ENCODE assay signal across 8 mouse cellular contexts in genomic region chr8:105276292-105277120, GRCm38 (mm10). TPM values are rescaled to one million over a fixed set of nuclear protein-coding genes. Genes with fewer than 3 reads are reported as not detected.
DNase-seq lines count a peak whose midpoint lies in the region; ATAC-seq and TF ChIP-seq lines count a peak whose summit lies in the region.

No protein-coding gene starts in this region.

- H3K4me3 ChIP-seq in layer of hippocampus, adult 2 months = peak overlapping the region; percentile 54
- peak overlapping the region; percentile 43 for H3K4me3 ChIP-seq in intestine, embryonic 15.5 days (replicated peaks)
- H3K4me3 ChIP-seq in liver, postnatal 0 days (ENCODE audit: low read depth, low read length) = peak overlapping the region; percentile 36
- H3K4me3 ChIP-seq in olfactory bulb, adult 2 months (ENCODE audit: insufficient read depth, low read depth, low read length) = peak overlapping the region; percentile 53

- H3K27me3 ChIP-seq in intestine, embryonic 15.5 days (replicated peaks) = peaks cover 76% of the 10 kb centered on the region
- H3K27me3 ChIP-seq in liver, postnatal 0 days (ENCODE audit: insufficient read depth, low read length) = peaks cover 80% of the 10 kb centered on the region

- no peaks in the 10 kb centered on the region for H3K36me3 ChIP-seq in intestine, embryonic 15.5 days
- H3K36me3 ChIP-seq in liver, postnatal 0 days (replicated peaks; ENCODE audit: insufficient read depth, low read length) = no peaks in the 10 kb centered on the region

- TF ChIP-seq EP300 in liver, postnatal 0 days (IDR thresholded peaks at IDR 0.05; ENCODE audit: low read depth) = no peak

- peak overlapping the region; percentile 38 for H3K9ac ChIP-seq in intestine, embryonic 15.5 days
- peak overlapping the region; percentile 30 for H3K9ac ChIP-seq in liver, postnatal 0 days (replicated peaks)

- peak overlapping the region; percentile 84 for H3K4me2 ChIP-seq in intestine, embryonic 15.5 days (replicated peaks)
- H3K4me2 ChIP-seq in liver, postnatal 0 days (ENCODE audit: low read depth, low read length) = peak overlapping the region; percentile 70

- TF ChIP-seq POLR2A in brain, embryonic 14.5 days (IDR thresholded peaks at IDR 0.05; ENCODE audit: borderline replicate concordance, extremely low read depth, insufficient read depth, insufficient read length, poor library complexity, severe bottlenecking) = no peak
- no peak for TF ChIP-seq POLR2A in olfactory bulb, adult 2 months (IDR thresholded peaks at IDR 0.05; ENCODE audit: insufficient read depth, low read depth, low read length)

- H3K4me1 ChIP-seq in intestine, embryonic 15.5 days (replicated peaks) = peaks cover 22% of the 10 kb centered on the region
- H3K4me1 ChIP-seq in liver, postnatal 0 days (ENCODE audit: insufficient read depth) = peaks cover 16% of the 10 kb centered on the region
- H3K4me1 ChIP-seq in olfactory bulb, adult 2 months (ENCODE audit: control insufficient read depth, insufficient read depth, low read length) = peaks cover 16% of the 10 kb centered on the region

- 3% methylated on average over 30 of the region's 30 CpGs for WGBS in intestine, embryonic 15.5 days
- 5% methylated on average over 30 of the region's 30 CpGs for WGBS in liver, postnatal 0 days (ENCODE audit: insufficient replicate concordance)
- 4% methylated on average over 30 of the region's 30 CpGs for WGBS in olfactory bulb, adult 2 months

- DNase-seq in layer of hippocampus, adult 2 months (ENCODE audit: low spot score in 2 of 2) = peak in 1 of 2 experiments; percentile 48
- no peak for DNase-seq in layer of hippocampus, adult 8-10 months (ENCODE audit: low spot score in 2 of 2)
- peak; percentile 73 for DNase-seq in brain, embryonic 14.5 days (ENCODE audit: low read depth)
- DNase-seq in gastrocnemius, postnatal 10 days = peak; percentile 70
- peak; percentile 66 for DNase-seq in liver, postnatal 0 days

- TF ChIP-seq CTCF in layer of hippocampus, adult 2 months (conservative IDR thresholded peaks at IDR 0.05) = no peak
- TF ChIP-seq CTCF in brain, embryonic 14.5 days (IDR thresholded peaks at IDR 0.05; ENCODE audit: borderline replicate concordance, extremely low read depth, insufficient read depth, insufficient read length) = no peak
- no peak for TF ChIP-seq CTCF in liver, postnatal 0 days (IDR thresholded peaks at IDR 0.05; ENCODE audit: low read depth)
- no peak for TF ChIP-seq CTCF in olfactory bulb, adult 2 months (IDR thresholded peaks at IDR 0.05; ENCODE audit: insufficient read depth, low read depth, low read length)

- ATAC-seq in intestine, embryonic 15.5 days = peak; percentile 67
- ATAC-seq in liver, postnatal 0 days = peak; percentile 58
- no peak for ATAC-seq in inflammation-experienced regulatory T-cells, adult 6 months

- H3K9me3 ChIP-seq in intestine, embryonic 15.5 days = no peaks in the 10 kb centered on the region
- H3K9me3 ChIP-seq in liver, postnatal 0 days (ENCODE audit: low read length) = no peaks in the 10 kb centered on the region

- peak overlapping the region; percentile 70 for H3K27ac ChIP-seq in layer of hippocampus, adult 2 months
- no peak overlapping the region for H3K27ac ChIP-seq in intestine, embryonic 15.5 days
- no peak overlapping the region for H3K27ac ChIP-seq in liver, postnatal 0 days (ENCODE audit: low read depth)
- H3K27ac ChIP-seq in olfactory bulb, adult 2 months (ENCODE audit: insufficient read depth, low read depth, low read length) = no peak overlapping the region

RNA-seq across cellular contexts. Expression of gene Nol3, which starts 0.6 kb away (rescaled TPM):
- total RNA-seq in layer of hippocampus, adult 2 months (2021) = 1 to 10 TPM; 7.4 to 7.8 TPM
- total RNA-seq in layer of hippocampus, adult 8-10 months (2022) = 10 to 100 TPM in 2 of 4 experiments, 1 to 10 TPM in 2; 8.2 to 14.0 (median 11.6) TPM
- 1.3 and 1.8 TPM in 2 replicates for polyA plus RNA-seq in brain, embryonic 14.5 days (2012; rRNA removed)
- 10 to 100 TPM; 22.3 to 22.8 TPM for total RNA-seq in gastrocnemius, postnatal 10 days (2021)
- polyA plus RNA-seq in intestine, embryonic 15.5 days (2015; fragmentation: Nextera tagmentation; extraction: Ambion mirVana) = 1.0 and 1.2 TPM in 2 replicates
- polyA plus RNA-seq in liver, postnatal 0 days (2015; fragmentation: Nextera tagmentation; extraction: Ambion mirVana) = 0.05 and 0.24 TPM in 2 replicates
- not detected in 2 replicates for polyA plus RNA-seq in olfactory bulb, adult 2 months (2012; ENCODE audit: insufficient read depth, insufficient read length, low replicate concordance, missing spikeins)
- polyA plus RNA-seq in inflammation-experienced regulatory T-cells, adult 6 months (2017; shearing (Covaris generic)) = under 1 TPM in 1 of 3 experiments, not detected in 2; 0.26 TPM

RNA-seq across cellular contexts. Expression of gene Hsf4, which starts 6.9 kb away (rescaled TPM):
- 1 to 10 TPM; 7.2 to 9.5 TPM for total RNA-seq in layer of hippocampus, adult 2 months (2021)
- total RNA-seq in layer of hippocampus, adult 8-10 months (2022) = 10 to 100 TPM; 10.6 to 12.9 (median 12.0) TPM
- polyA plus RNA-seq in brain, embryonic 14.5 days (2012; rRNA removed) = 0.42 and 0.60 TPM in 2 replicates
- under 1 TPM; 0.42 to 0.70 TPM for total RNA-seq in gastrocnemius, postnatal 10 days (2021)
- 0.10 and 0.11 TPM in 2 replicates for polyA plus RNA-seq in intestine, embryonic 15.5 days (2015; fragmentation: Nextera tagmentation; extraction: Ambion mirVana)
- not detected in 2 replicates for polyA plus RNA-seq in liver, postnatal 0 days (2015; fragmentation: Nextera tagmentation; extraction: Ambion mirVana)
- not detected in 2 replicates for polyA plus RNA-seq in olfactory bulb, adult 2 months (2012; ENCODE audit: insufficient read depth, insufficient read length, low replicate concordance, missing spikeins)
- under 1 TPM in 1 of 3 experiments, not detected in 2; 0.34 TPM for polyA plus RNA-seq in inflammation-experienced regulatory T-cells, adult 6 months (2017; shearing (Covaris generic))

RNA-seq across cellular contexts. Expression of gene Fbxl8, which starts 12.1 kb away (rescaled TPM):
- 1 to 10 TPM in 1 of 2 experiments, under 1 TPM in 1; 0.91 to 1.9 TPM for total RNA-seq in layer of hippocampus, adult 2 months (2021)
- total RNA-seq in layer of hippocampus, adult 8-10 months (2022) = 1 to 10 TPM; 1.2 to 1.5 (median 1.5) TPM
- polyA plus RNA-seq in brain, embryonic 14.5 days (2012; rRNA removed) = 1.00 TPM in 2 replicates
- total RNA-seq in gastrocnemius, postnatal 10 days (2021) = 1 to 10 TPM in 1 of 2 experiments, under 1 TPM in 1; 0.85 to 1.6 TPM
- 4.4 and 5.0 TPM in 2 replicates for polyA plus RNA-seq in intestine, embryonic 15.5 days (2015; fragmentation: Nextera tagmentation; extraction: Ambion mirVana)
- polyA plus RNA-seq in liver, postnatal 0 days (2015; fragmentation: Nextera tagmentation; extraction: Ambion mirVana) = 0.95 and 1.2 TPM in 2 replicates
- not detected in 2 replicates for polyA plus RNA-seq in olfactory bulb, adult 2 months (2012; ENCODE audit: insufficient read depth, insufficient read length, low replicate concordance, missing spikeins)
- 10 to 100 TPM; 18.5 to 24.7 (median 18.5) TPM for polyA plus RNA-seq in inflammation-experienced regulatory T-cells, adult 6 months (2017; shearing (Covaris generic))

RNA-seq across cellular contexts. Expression of gene Tradd, which starts 12.1 kb away (rescaled TPM):
- total RNA-seq in layer of hippocampus, adult 2 months (2021) = 1 to 10 TPM; 7.0 to 7.6 TPM
- total RNA-seq in layer of hippocampus, adult 8-10 months (2022) = 10 to 100 TPM in 1 of 4 experiments, 1 to 10 TPM in 3; 9.2 to 10.1 (median 9.8) TPM
- polyA plus RNA-seq in brain, embryonic 14.5 days (2012; rRNA removed) = 7.1 and 7.9 TPM in 2 replicates
- 1 to 10 TPM; 3.3 to 4.4 TPM for total RNA-seq in gastrocnemius, postnatal 10 days (2021)
- polyA plus RNA-seq in intestine, embryonic 15.5 days (2015; fragmentation: Nextera tagmentation; extraction: Ambion mirVana) = 36.7 and 39.2 TPM in 2 replicates
- polyA plus RNA-seq in liver, postnatal 0 days (2015; fragmentation: Nextera tagmentation; extraction: Ambion mirVana) = 14.3 and 15.1 TPM in 2 replicates
- not detected in 2 replicates for polyA plus RNA-seq in olfactory bulb, adult 2 months (2012; ENCODE audit: insufficient read depth, insufficient read length, low replicate concordance, missing spikeins)
- 10 to 100 TPM; 54.1 to 78.8 (median 58.2) TPM for polyA plus RNA-seq in inflammation-experienced regulatory T-cells, adult 6 months (2017; shearing (Covaris generic))

RNA-seq across cellular contexts. Expression of gene 4931428F04Rik, which starts 13.2 kb away (rescaled TPM):
- total RNA-seq in layer of hippocampus, adult 2 months (2021) = 10 to 100 TPM; 20.0 to 24.4 TPM
- 10 to 100 TPM; 20.4 to 25.4 (median 21.7) TPM for total RNA-seq in layer of hippocampus, adult 8-10 months (2022)
- polyA plus RNA-seq in brain, embryonic 14.5 days (2012; rRNA removed) = 176 and 217 TPM in 2 replicates
- total RNA-seq in gastrocnemius, postnatal 10 days (2021) = 1 to 10 TPM; 2.3 to 3.1 TPM
- polyA plus RNA-seq in intestine, embryonic 15.5 days (2015; fragmentation: Nextera tagmentation; extraction: Ambion mirVana) = 8.3 and 8.6 TPM in 2 replicates
- polyA plus RNA-seq in liver, postnatal 0 days (2015; fragmentation: Nextera tagmentation; extraction: Ambion mirVana) = 0.38 and 0.65 TPM in 2 replicates
- not detected in 2 replicates for polyA plus RNA-seq in olfactory bulb, adult 2 months (2012; ENCODE audit: insufficient read depth, insufficient read length, low replicate concordance, missing spikeins)
- polyA plus RNA-seq in inflammation-experienced regulatory T-cells, adult 6 months (2017; shearing (Covaris generic)) = 1 to 10 TPM; 1.2 to 2.5 (median 2.1) TPM

Comparison
In these comparisons a context has a peak if more than half of its experiments do, and no peak if none do; other contexts are left out.
1. DNase-seq: peak in brain, embryonic 14.5 days (single experiment), gastrocnemius, postnatal 10 days (single experiment) and liver, postnatal 0 days (single experiment); none in layer of hippocampus, adult 8-10 months (0 of 2).
2. Peak in every context shown above with its lines, with median percentiles within 50 percentile points of each other: H3K4me3 ChIP-seq.